Mouse (Mus musculus) erythroblast, embryonic 14.5 days (primary cell): ENCODE results near the gene Bicc1.

Experiments used
- GATA1 ChIP-seq: IDR thresholded peaks from 2 replicates; pipeline ENCODE4 v1.6.1; 2012; ENCODE audit warnings: low read length, inconsistent platforms, mixed read lengths
- TAL1 ChIP-seq: IDR thresholded peaks from 3 replicates; pipeline ENCODE4 v1.6.1; 2012; ENCODE audit warnings: low read length, inconsistent platforms, mixed read lengths

- TF ChIP-seq GATA1 (no peak), TAL1 (no peak)
Measured at GRCm38 (mm10) chr10:71127951-71128331, 31.6 kb downstream of the Bicc1 start.
